Mouse (Mus musculus) limb, embryonic 12.5 days (tissue): Measurements from ENCODE around the gene Kbtbd7. TPM values are rescaled to one million over a fixed set of nuclear protein-coding genes. Genes with fewer than 3 reads are reported as not detected.
A peak's percentile ranks its signal among the peaks of the same experiment; 100 is the strongest.
"Not testable (repeated sequence)": the region's sequence is repeated elsewhere in the genome, so short reads cannot be mapped to it uniquely, and the experiment has no call there.

ENCODE experiments used
- ATAC-seq: fragments of 200-750 bp; cut with Nextera tagmentation; 2 replicates; pipeline ENCODE4 v1.8.0; 2017; ENCODE audit warnings: low read depth, moderate TSS enrichment; ENCODE audit not compliant: insufficient number of reproducible peaks, insufficient read depth, low FRiP score, low TSS enrichment
- H3K27ac ChIP-seq: fragments of 300-500 bp; sonication (generic); 2 replicates; pipeline ENCODE4 v1.5.1; 2016; ENCODE audit warnings: mild to moderate bottlenecking, moderate library complexity
- H3K27me3 ChIP-seq: fragments of 300-500 bp; sonication (generic); 2 replicates; pipeline ENCODE4 v1.6.1; 2016; ENCODE audit warnings: mild to moderate bottlenecking, moderate library complexity
- H3K36me3 ChIP-seq: fragments of 300-500 bp; sonication (generic); 2 replicates; pipeline ENCODE4 v1.6.1; 2016; ENCODE audit warnings: mild to moderate bottlenecking, moderate library complexity
- H3K4me1 ChIP-seq: fragments of 300-500 bp; sonication (generic); replicated peaks from 2 replicates; pipeline ENCODE4 v1.6.1; 2016
- H3K4me2 ChIP-seq: fragments of 300-500 bp; sonication (generic); 2 replicates; pipeline ENCODE4 v1.6.1; 2016; ENCODE audit warnings: mild to moderate bottlenecking, moderate library complexity
- H3K4me3 ChIP-seq: fragments of 300-500 bp; sonication (generic); replicated peaks from 2 replicates; pipeline ENCODE4 v1.5.1; 2016; ENCODE audit warnings: mild to moderate bottlenecking
- H3K9ac ChIP-seq: fragments of 300-500 bp; sonication (generic); replicated peaks from 2 replicates; pipeline ENCODE4 v1.6.1; 2016; ENCODE audit warnings: mild to moderate bottlenecking, moderate library complexity
- H3K9me3 ChIP-seq: fragments of 300-500 bp; sonication (generic); 2 replicates; pipeline ENCODE4 v1.6.1; 2016; ENCODE audit warnings: mild to moderate bottlenecking, moderate library complexity
- WGBS: fragments of 180-500 bp; shearing (Covaris S2); methylation state at CpG from one replicate; pipeline ENCODE4 v1.1.7; 2016; 5-methylcytosine and 5-hydroxymethylcytosine counted together
- polyA plus RNA-seq: library from polyadenylated mRNA; unstranded; fragments of >200 nt; fragmentation: Nextera tagmentation; extraction: Ambion mirVana; gene quantifications from 2 replicates; pipeline ENCODE4 v1.2.1, GENCODE M21; 2016

Gene Kbtbd7
- polyA plus RNA-seq, 1 experiment from 2014 or later = 18.3 TPM

DNA sequence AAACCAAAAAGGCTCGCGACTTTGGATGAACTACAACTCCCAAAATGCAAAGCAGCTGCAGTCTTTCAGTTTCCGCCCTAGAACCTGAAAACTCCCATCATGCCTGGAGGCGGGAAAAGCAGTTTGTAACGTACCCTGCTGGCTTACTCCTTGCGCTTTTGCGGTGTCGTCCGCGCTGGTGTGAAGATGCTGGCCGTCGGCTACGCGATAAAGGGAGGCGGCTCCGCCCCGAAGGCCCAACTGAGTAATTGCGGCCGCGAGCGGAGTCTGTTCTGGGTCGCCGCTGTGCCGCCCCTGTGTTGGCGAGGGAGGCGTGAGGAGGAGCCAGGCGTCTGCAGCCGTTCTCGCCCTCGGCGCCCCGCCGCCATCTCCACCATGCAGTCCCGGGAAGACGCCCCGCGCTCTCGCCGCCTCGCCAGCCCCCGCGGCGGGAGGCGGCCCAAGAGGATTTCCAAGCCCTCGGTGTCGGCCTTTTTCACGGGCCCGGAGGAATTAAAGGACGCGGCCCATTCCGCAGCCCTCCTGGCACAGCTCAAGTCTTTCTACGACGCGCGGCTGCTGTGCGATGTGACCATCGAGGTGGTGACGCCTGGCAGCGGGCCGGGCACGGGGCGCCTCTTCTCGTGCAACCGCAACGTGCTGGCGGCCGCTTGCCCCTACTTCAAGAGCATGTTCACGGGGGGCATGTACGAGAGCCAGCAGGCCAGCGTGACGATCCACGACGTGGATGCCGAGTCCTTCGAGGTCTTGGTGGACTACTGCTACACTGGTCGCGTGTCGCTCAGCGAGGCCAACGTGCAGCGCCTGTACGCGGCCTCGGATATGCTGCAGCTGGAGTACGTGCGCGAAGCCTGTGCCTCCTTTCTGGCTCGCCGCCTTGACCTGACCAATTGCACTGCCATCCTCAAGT lies 25.6 kb downstream of the Kbtbd7 start, which contains the start of gene Kbtbd6:
TSS of gene Kbtbd6 (plus strand) at position 155 of the 910 bp plus-strand sequence.
- ATAC-seq = peak; percentile 85
- H3K9ac ChIP-seq = peak within 1 kb of the TSS; percentile 57
- not testable (repeated sequence) for H3K27me3 ChIP-seq, H3K4me1 ChIP-seq, H3K9me3 ChIP-seq, H3K36me3 ChIP-seq
- 0 out of 2 replicates have a peak within 1 kb of the TSS, but pooled peaks have one; percentile 66 for H3K27ac ChIP-seq
- H3K4me2 ChIP-seq = peak within 1 kb of the TSS; percentile 61
- peak within 1 kb of the TSS; percentile 54 for H3K4me3 ChIP-seq
- 13% methylated on average over 37 of the region's 89 CpGs for WGBS

DNA sequence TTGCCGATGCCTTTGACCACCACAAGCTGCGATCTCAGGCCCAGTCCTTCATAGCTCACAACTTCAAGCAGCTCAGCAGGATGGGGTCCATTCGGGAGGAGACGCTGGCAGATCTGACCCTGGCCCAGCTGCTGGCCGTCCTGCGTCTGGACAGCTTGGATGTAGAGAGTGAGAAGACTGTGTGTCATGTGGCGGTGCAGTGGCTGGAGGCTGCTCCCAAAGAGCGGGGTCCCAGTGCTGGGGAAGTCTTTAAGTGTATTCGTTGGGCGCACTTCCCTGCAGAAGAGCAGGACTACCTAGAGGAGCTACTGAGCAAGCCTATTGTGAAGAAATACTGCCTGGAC lies 26.3 kb downstream of the Kbtbd7 start:
- H3K4me2 ChIP-seq, H3K27ac ChIP-seq, H3K4me3 ChIP-seq, H3K4me1 ChIP-seq, H3K9me3 ChIP-seq, H3K36me3 ChIP-seq, H3K27me3 ChIP-seq, H3K9ac ChIP-seq: not testable (repeated sequence)
- 94% methylated on average over 6 of the region's 10 CpGs for WGBS
- ATAC-seq = 0 out of 2 replicates have a peak, but pooled peaks have one; percentile 27

DNA sequence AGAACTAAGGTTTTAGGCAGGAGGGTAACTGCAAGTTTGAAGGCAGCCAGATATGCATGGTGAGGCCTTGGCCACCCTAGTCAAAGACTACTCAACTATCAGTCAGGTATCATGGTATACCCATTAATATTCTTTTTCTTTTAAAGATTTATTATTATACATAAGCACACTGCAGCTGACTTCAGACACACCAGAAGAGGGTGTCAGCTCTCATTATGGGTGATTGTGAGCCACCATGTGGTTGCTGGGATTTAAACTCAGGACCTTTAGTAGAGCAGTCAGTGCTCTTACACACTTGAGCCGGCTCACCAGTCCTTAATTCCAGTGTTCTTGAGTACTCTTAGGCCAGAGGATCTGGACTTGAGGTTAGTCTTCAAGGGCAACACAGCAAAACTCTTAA lies 34.1 kb downstream of the Kbtbd7 start:
- WGBS = 87% methylated on average over 1 of the region's 1 CpGs
- ATAC-seq = no peak
- no peak overlapping the region for H3K27ac ChIP-seq
- no peaks in the 10 kb centered on the region for H3K9me3 ChIP-seq
- H3K27me3 ChIP-seq = no peaks in the 10 kb centered on the region
- H3K36me3 ChIP-seq = peaks cover 47% of the 10 kb centered on the region
- no peak overlapping the region for H3K4me2 ChIP-seq
- no peaks in the 10 kb centered on the region for H3K4me1 ChIP-seq
- no peak overlapping the region for H3K4me3 ChIP-seq
- H3K9ac ChIP-seq = no peak overlapping the region

DNA sequence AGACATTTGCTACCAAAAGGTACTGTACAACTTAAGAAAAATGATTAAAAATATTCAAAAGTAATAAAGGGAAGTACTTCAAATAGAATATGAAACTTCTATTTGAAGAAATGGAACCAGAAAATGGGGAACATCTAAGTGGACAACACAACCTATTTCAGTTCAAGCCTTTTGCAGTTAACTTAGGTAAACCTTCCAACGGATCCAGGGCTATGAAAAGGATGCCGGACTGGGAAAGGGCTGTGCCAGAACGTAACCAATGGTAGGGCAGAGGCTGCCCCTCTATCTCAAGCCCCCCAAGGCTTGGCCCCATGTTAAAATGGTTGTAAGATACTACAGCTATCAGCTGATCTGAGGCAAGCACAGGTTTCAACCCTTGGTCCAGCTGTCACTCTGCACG lies 34.7 kb downstream of the Kbtbd7 start:
- 90% methylated on average over 4 of the region's 4 CpGs for WGBS
- H3K4me3 ChIP-seq = no peak overlapping the region
- H3K4me1 ChIP-seq = no peaks in the 10 kb centered on the region
- H3K9ac ChIP-seq = no peak overlapping the region
- no peak overlapping the region for H3K27ac ChIP-seq
- no peaks in the 10 kb centered on the region for H3K27me3 ChIP-seq
- peaks cover 53% of the 10 kb centered on the region for H3K36me3 ChIP-seq
- no peaks in the 10 kb centered on the region for H3K9me3 ChIP-seq
- no peak for ATAC-seq
- H3K4me2 ChIP-seq = no peak overlapping the region

GRCm38 (mm10) chr14:79465623-79466022 lies 39.3 kb downstream of the Kbtbd7 start:
- ATAC-seq = no peak
- H3K4me3 ChIP-seq = no peak overlapping the region
- H3K27me3 ChIP-seq = no peaks in the 10 kb centered on the region
- 90% methylated on average over 1 of the region's 1 CpGs for WGBS
- H3K4me1 ChIP-seq = no peaks in the 10 kb centered on the region
- peaks cover 77% of the 10 kb centered on the region for H3K36me3 ChIP-seq
- H3K9ac ChIP-seq = no peak overlapping the region
- no peak overlapping the region for H3K4me2 ChIP-seq
- no peak overlapping the region for H3K27ac ChIP-seq
- H3K9me3 ChIP-seq = no peaks in the 10 kb centered on the region

- no peak for ATAC-seq
- H3K4me2 ChIP-seq = no peak overlapping the region
- no peak overlapping the region for H3K4me3 ChIP-seq
- no peak overlapping the region for H3K27ac ChIP-seq
- H3K4me1 ChIP-seq = no peaks in the 10 kb centered on the region
- 27% methylated on average over 3 of the region's 3 CpGs for WGBS
- no peaks in the 10 kb centered on the region for H3K9me3 ChIP-seq
- H3K9ac ChIP-seq = no peak overlapping the region
- H3K27me3 ChIP-seq = no peaks in the 10 kb centered on the region
- H3K36me3 ChIP-seq = peaks cover 81% of the 10 kb centered on the region
Observed at GRCm38 (mm10) chr14:79467621-79468020, 41.3 kb downstream of the Kbtbd7 start.

DNA sequence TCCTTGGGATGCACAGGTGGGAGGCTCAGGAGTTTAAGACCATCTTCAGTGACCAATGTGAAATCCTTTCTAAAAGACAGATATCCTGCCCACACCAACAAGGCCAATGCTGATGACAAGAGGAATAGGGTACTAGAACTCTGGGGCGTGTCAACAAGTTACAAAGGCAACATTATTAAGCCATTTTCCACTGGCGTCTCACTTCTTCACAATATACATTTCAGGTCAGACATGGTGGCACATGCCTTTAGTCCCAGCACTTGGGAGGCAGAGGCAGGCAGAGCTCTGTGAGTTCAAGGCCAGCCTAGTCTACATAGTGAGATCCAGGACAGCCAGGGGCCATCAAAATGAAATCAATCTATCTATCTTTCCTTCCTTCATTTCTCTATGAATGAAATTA lies 47.1 kb downstream of the Kbtbd7 start:
- ATAC-seq = no peak
- H3K4me2 ChIP-seq = no peak overlapping the region
- 89% methylated on average over 2 of the region's 2 CpGs for WGBS
- H3K27me3 ChIP-seq = no peaks in the 10 kb centered on the region
- H3K4me1 ChIP-seq = no peaks in the 10 kb centered on the region
- H3K27ac ChIP-seq = no peak overlapping the region
- H3K9ac ChIP-seq = no peak overlapping the region
- no peaks in the 10 kb centered on the region for H3K9me3 ChIP-seq
- H3K4me3 ChIP-seq = no peak overlapping the region
- H3K36me3 ChIP-seq = peaks cover 92% of the 10 kb centered on the region

Other genes with a start within 250 kb of the Kbtbd7 start
- gene Zfp957, start 179.1 kb upstream of the Kbtbd7 start, polyA plus RNA-seq = not detected in 2 replicates
- 25.6 and 28.6 TPM in 2 replicates for gene Rgcc, start 124.9 kb upstream of the Kbtbd7 start, polyA plus RNA-seq
- gene Naa16, start 35.7 kb upstream of the Kbtbd7 start, polyA plus RNA-seq = 56.6 and 60.0 TPM in 2 replicates
- gene Mtrf1, start 28.7 kb upstream of the Kbtbd7 start, polyA plus RNA-seq = 11.0 and 12.7 TPM in 2 replicates
- 4.3 and 4.8 TPM in 2 replicates for gene Kbtbd6, start 25.3 kb downstream of the Kbtbd7 start, polyA plus RNA-seq
- 8.8 and 10.2 TPM in 2 replicates for gene Elf1, start 54.7 kb downstream of the Kbtbd7 start, polyA plus RNA-seq
- 48.6 and 53.2 TPM in 2 replicates for gene Wbp4, start 55.0 kb downstream of the Kbtbd7 start, polyA plus RNA-seq
- gene Sugt1, start 161.2 kb downstream of the Kbtbd7 start, polyA plus RNA-seq = 142 and 143 TPM in 2 replicates
- 25.1 and 34.2 TPM in 2 replicates for gene Cnmd, start 235.7 kb downstream of the Kbtbd7 start, polyA plus RNA-seq